Mouse (Mus musculus): ENCODE measurements around the gene Man1a.

The Man1a gene

DNA sequence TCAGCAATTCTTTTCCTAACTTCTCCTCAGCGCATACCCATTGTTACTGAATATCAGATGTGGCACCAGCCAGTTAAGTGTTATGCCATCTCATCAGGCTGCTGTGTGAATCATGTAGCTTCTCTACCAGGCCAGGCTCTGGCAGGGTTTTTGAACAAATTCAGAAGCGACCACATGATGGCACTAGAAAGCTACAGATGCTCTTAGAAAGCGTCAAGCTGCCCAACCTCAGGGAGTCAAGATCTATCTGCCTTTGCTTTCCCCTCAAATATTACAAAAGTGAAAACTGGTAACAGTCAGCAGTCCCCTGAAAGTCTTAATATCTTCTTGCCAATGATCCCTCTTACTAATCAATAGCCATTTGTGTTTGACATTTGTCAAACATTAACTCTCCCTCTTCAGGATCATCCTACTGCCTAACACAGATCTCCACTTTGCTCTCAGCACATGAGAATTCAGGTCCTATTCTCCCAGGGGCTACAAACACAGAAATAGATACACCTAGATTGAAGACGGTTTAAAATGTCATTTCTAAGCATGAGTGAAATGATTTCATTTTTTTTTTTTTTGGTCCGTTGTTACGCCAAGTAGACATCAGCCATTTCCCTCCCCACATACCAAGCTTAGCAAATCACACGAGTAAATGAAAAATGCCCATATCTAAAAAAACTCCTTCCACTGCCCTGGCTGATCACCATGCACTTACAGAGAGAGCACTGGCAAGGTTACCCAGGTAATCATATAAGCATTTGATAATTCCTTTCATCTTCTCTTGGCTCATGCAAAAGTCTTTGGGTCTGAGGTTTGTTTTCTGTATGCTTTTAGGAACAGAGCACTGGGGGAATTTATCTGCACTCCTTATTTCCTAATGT is 212.7 kb downstream of the Man1a start:
- TF ChIP-seq POU5F1 (IDR thresholded peaks at IDR 0.05; ENCODE audit: borderline replicate concordance, low read length) (no peak), CTCF (conservative IDR thresholded peaks at IDR 0.05; ENCODE audit: low read length) (peak; percentile 8; the same call in 1 of the 2 replicates)
- Histone ChIP-seq H3K4me3 (replicated peaks; ENCODE audit: low read length) (no peak overlapping the region), H3K36me3 (ENCODE audit: insufficient read depth, low read length) (no peaks in the 10 kb centered on the region)

DNA sequence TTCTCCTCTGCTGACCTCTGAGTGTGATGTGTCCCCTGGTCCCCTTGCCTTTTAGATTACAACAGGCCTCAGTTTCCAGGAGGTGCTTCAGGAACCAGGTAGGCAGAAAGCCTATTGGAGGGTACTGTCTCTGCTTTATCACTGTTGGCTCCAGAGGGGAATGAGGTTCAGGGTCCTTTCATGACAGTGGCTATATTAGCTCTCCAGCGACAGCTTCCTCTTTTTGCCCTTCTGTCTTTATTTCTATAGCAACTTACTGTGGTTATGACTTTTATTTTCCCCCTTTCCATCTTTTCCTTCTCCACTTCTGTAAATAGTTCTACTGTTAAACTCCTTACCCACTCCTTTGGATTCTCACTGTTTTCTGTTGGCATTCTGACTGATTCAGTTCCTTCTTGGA is 216.5 kb downstream of the Man1a start:
- Histone ChIP-seq H3K4me1 (replicated peaks; ENCODE audit: low read depth, low read length) (no peaks in the 10 kb centered on the region), H3K9me3 (ENCODE audit: low read length) (no peaks in the 10 kb centered on the region), H3K4me3 (replicated peaks; ENCODE audit: low read length) (no peak overlapping the region), H3K36me3 (ENCODE audit: insufficient read depth, low read length) (no peaks in the 10 kb centered on the region), H3K27me3 (ENCODE audit: insufficient read depth, low read length) (no peaks in the 10 kb centered on the region)
- TF ChIP-seq CTCF (conservative IDR thresholded peaks at IDR 0.05; ENCODE audit: low read length) (no peak), NANOG (IDR thresholded peaks at IDR 0.05; ENCODE audit: borderline replicate concordance, low read length) (no peak), POU5F1 (IDR thresholded peaks at IDR 0.05; ENCODE audit: borderline replicate concordance, low read length) (no peak)

More for the DNA sequence above, 212.7 kb downstream of the Man1a start:
- Histone ChIP-seq H3K9me3 (ENCODE audit: low read length) (no peaks in the 10 kb centered on the region), H3K4me1 (replicated peaks; ENCODE audit: low read depth, low read length) (no peaks in the 10 kb centered on the region), H3K27me3 (ENCODE audit: insufficient read depth, low read length) (no peaks in the 10 kb centered on the region)

DNA sequence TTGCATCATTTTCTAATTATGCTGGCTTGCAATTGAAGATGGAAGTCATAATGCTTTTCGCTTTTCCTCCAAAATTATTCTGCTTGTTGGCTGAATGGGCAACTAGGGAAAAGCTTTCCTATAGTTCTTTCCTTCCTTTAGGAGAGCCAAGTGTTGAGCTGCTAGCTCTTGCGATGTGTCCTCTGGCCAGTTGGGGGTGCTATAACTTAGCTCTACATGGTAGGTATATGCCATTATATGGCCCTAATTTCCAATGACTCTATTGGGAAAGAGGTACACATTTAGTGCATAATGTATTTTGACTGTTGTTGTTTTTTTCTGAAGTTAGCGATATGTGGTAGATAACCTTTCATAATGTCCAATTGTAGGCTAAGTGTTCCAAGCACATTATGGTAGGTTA is 217.2 kb downstream of the Man1a start:
- no peaks in the 10 kb centered on the region for H3K9me3 ChIP-seq (ENCODE audit: low read length)
- H3K36me3 ChIP-seq (ENCODE audit: insufficient read depth, low read length), result no peaks in the 10 kb centered on the region
- no peaks in the 10 kb centered on the region for H3K27me3 ChIP-seq (ENCODE audit: insufficient read depth, low read length)
- H3K4me1 ChIP-seq (replicated peaks; ENCODE audit: low read depth, low read length), result no peaks in the 10 kb centered on the region
- no peak overlapping the region for H3K4me3 ChIP-seq (replicated peaks; ENCODE audit: low read length)
- TF ChIP-seq CTCF (conservative IDR thresholded peaks at IDR 0.05; ENCODE audit: low read length) (peak; percentile 48), NANOG (IDR thresholded peaks at IDR 0.05; ENCODE audit: borderline replicate concordance, low read length) (no peak)
